Mouse (Mus musculus): ENCODE data around the gene Zfp462. TPM values are rescaled to one million over a fixed set of nuclear protein-coding genes. Genes with fewer than 3 reads are reported as not detected.

The Zfp462 gene
- 5.9 and 6.7 TPM in 2 replicates for polyA plus RNA-seq (2015; fragmentation: Nextera tagmentation; extraction: Ambion mirVana)

GRCm38 (mm10) chr4:54944921-54945430 lies at the start of gene Zfp462:
Gene Zfp462, plus strand, starts transcription at chr4:54945048.

